Mouse (Mus musculus) embryonic facial prominence, embryonic 13.5 days (tissue): ENCODE results near the gene Yeats2. TPM values are rescaled to one million over a fixed set of nuclear protein-coding genes. Genes with fewer than 3 reads are reported as not detected.

Experiments used
- polyA plus RNA-seq: library from polyadenylated mRNA; unstranded; fragments of >200 nt; fragmentation: Nextera tagmentation; extraction: Ambion mirVana; gene quantifications from 2 replicates; pipeline ENCODE4 v1.2.1, GENCODE M21; 2015

Yeats2 gene
- polyA plus RNA-seq, 1 experiment from 2014 or later = 40.3 TPM

Other genes starting within 250 kb of the Yeats2 start
- gene Klhl6, start 158.0 kb upstream of the Yeats2 start, polyA plus RNA-seq = 6.5 and 8.0 TPM in 2 replicates
- gene Klhl24, start 43.5 kb upstream of the Yeats2 start, polyA plus RNA-seq = 26.9 and 32.7 TPM in 2 replicates
- gene Map6d1, start 100.3 kb downstream of the Yeats2 start, polyA plus RNA-seq = 0.69 and 0.98 TPM in 2 replicates
- 96.6 and 106 TPM in 2 replicates for gene Parl, start 161.3 kb downstream of the Yeats2 start, polyA plus RNA-seq
- gene Cyp2ab1, start 184.3 kb downstream of the Yeats2 start, polyA plus RNA-seq = not detected in 2 replicates